Mouse (Mus musculus) bone marrow macrophage, adult 2 months (primary cell): Measurements from ENCODE around the gene Ak5.

ENCODE experiments used
- CTCF ChIP-seq: IDR thresholded peaks from 2 replicates; pipeline ENCODE4 v1.5.1; 2012; ENCODE audit warnings: low read depth, mild to moderate bottlenecking, low read length, moderate library complexity
- POLR2A ChIP-seq: IDR thresholded peaks from 2 replicates; pipeline ENCODE4 v1.6.1; 2012; ENCODE audit warnings: mild to moderate bottlenecking, low read depth, low read length, borderline replicate concordance

GRCm38 (mm10) chr3:152592767-152593425, 75.3 kb downstream of the Ak5 start:
- TF ChIP-seq CTCF, result no peak
- TF ChIP-seq POLR2A, result no peak
